Mouse (Mus musculus) lung, embryonic 14.5 days (tissue): ENCODE data around the gene Bcl11b. TPM values are rescaled to one million over a fixed set of nuclear protein-coding genes. Genes with fewer than 3 reads are reported as not detected.

Source experiments
- ATAC-seq: fragments of 200-750 bp; cut with Nextera tagmentation; 2 replicates; pipeline ENCODE4 v1.8.0; 2017; ENCODE audit warnings: mild to moderate bottlenecking, moderate TSS enrichment, moderate library complexity; ENCODE audit not compliant: insufficient read depth
- DNase-seq: peaks from one replicate; pipeline ENCODE4 v3.0.0-alpha.2; 2015
- H3K27ac ChIP-seq: fragments of 300-500 bp; sonication (generic); 2 replicates; pipeline ENCODE4 v1.5.1; 2014; ENCODE audit warnings: low read depth, mild to moderate bottlenecking, moderate library complexity
- H3K27me3 ChIP-seq: fragments of 300-500 bp; sonication (generic); 2 replicates; pipeline ENCODE4 v1.6.1; 2014; ENCODE audit warnings: low read length, control low read depth; ENCODE audit not compliant: insufficient read depth
- H3K36me3 ChIP-seq: fragments of 300-500 bp; sonication (generic); 2 replicates; pipeline ENCODE4 v1.6.1; 2014; ENCODE audit warnings: control low read depth; ENCODE audit not compliant: insufficient read depth
- H3K4me1 ChIP-seq: fragments of 300-500 bp; sonication (generic); 2 replicates; pipeline ENCODE4 v1.6.1; 2014; ENCODE audit warnings: antibody characterized with exemption, control low read depth; ENCODE audit not compliant: insufficient read depth
- H3K4me2 ChIP-seq: fragments of 300-500 bp; sonication (generic); 2 replicates; pipeline ENCODE4 v1.6.1; 2014; ENCODE audit warnings: mild to moderate bottlenecking
- H3K4me3 ChIP-seq: fragments of 300-500 bp; sonication (generic); 2 replicates; pipeline ENCODE4 v1.5.1; 2014; ENCODE audit warnings: low read depth, low read length
- H3K9ac ChIP-seq: fragments of 300-500 bp; sonication (generic); 2 replicates; pipeline ENCODE4 v1.6.1; 2014
- H3K9me3 ChIP-seq: fragments of 300-500 bp; sonication (generic); 2 replicates; pipeline ENCODE4 v1.6.1; 2016; ENCODE audit warnings: low read depth, low read length, control low read depth
- CTCF ChIP-seq: IDR thresholded peaks from 2 replicates; pipeline ENCODE4 v1.5.1; 2016; ENCODE audit warnings: antibody characterized with exemption, low read depth
- WGBS: fragments of 180-500 bp; shearing (Covaris S2); extraction: QIAGEN DNeasy Blood & Tissue Kit; methylation state at CpG from one replicate; pipeline ENCODE4 v1.1.7; 2014; 5-methylcytosine and 5-hydroxymethylcytosine counted together
- polyA plus RNA-seq: library from polyadenylated mRNA; unstranded; fragments of >200 nt; fragmentation: Nextera tagmentation; extraction: Ambion mirVana; gene quantifications from 2 replicates; pipeline ENCODE4 v1.2.1, GENCODE M21; 2014

The Bcl11b gene
- polyA plus RNA-seq, 1 experiment from 2014 or later = 4.4 TPM

DNA sequence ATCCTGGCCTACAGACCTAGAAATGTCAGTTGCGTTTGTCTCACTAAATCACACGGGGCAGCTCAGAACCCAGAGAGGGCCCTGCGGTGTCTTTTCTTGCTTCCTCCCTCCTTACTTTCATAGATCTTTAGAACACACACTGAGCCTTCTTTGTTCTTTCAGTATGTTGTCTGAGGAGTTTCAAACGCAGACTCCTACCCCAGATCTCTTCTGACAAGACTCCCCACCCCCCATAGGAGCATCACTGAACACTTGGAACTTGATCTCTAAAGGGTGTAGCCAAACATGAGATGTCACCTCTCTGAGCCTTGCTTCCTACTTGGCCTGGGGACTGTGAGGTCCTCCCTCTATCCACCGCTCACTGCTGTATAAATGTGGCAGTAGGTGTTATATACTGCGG lies 82.2 kb downstream of the Bcl11b start:
- no peak for ATAC-seq
- H3K9me3 ChIP-seq = peaks cover 8% of the 10 kb centered on the region
- DNase-seq = no peak
- whole genome bisulfite sequencing = 51% methylated on average over 6 of the region's 6 CpGs
- 0 out of 2 replicates have a peak, but pooled peaks cover 3% of the 10 kb centered on the region for H3K4me1 ChIP-seq
- no peak overlapping the region for H3K4me3 ChIP-seq
- H3K4me2 ChIP-seq = no peak overlapping the region
- peaks cover 11% of the 10 kb centered on the region; the same call in 1 of the 2 replicates for H3K36me3 ChIP-seq
- H3K27me3 ChIP-seq = no peaks in the 10 kb centered on the region
- H3K9ac ChIP-seq = no peak overlapping the region
- no peak overlapping the region for H3K27ac ChIP-seq
- TF ChIP-seq CTCF = no peak

GRCm38 (mm10) chr12:107920716-107921115 lies 82.7 kb downstream of the Bcl11b start:
- no peak for DNase-seq
- no peak overlapping the region for H3K4me3 ChIP-seq
- peaks cover 10% of the 10 kb centered on the region for H3K9me3 ChIP-seq
- H3K27me3 ChIP-seq = no peaks in the 10 kb centered on the region
- H3K4me1 ChIP-seq = 0 out of 2 replicates have a peak, but pooled peaks cover 3% of the 10 kb centered on the region
- ATAC-seq = no peak
- WGBS = 55% methylated on average over 13 of the region's 13 CpGs
- H3K36me3 ChIP-seq = peaks cover 16% of the 10 kb centered on the region; the same call in 1 of the 2 replicates
- TF ChIP-seq CTCF = no peak
- H3K27ac ChIP-seq = no peak overlapping the region
- H3K4me2 ChIP-seq = no peak overlapping the region
- H3K9ac ChIP-seq = no peak overlapping the region

- DNase-seq (no peak), ATAC-seq (no peak)
- H3K4me3 ChIP-seq = no peak overlapping the region
- no peak for TF ChIP-seq CTCF
- 79% methylated on average over 2 of the region's 2 CpGs for WGBS
- no peaks in the 10 kb centered on the region for H3K27me3 ChIP-seq
- H3K9me3 ChIP-seq = peaks cover 14% of the 10 kb centered on the region
- no peak overlapping the region for H3K4me2 ChIP-seq
- 0 out of 2 replicates have a peak, but pooled peaks cover 3% of the 10 kb centered on the region for H3K4me1 ChIP-seq
- no peak overlapping the region for H3K27ac ChIP-seq
- peaks cover 22% of the 10 kb centered on the region; the same call in 1 of the 2 replicates for H3K36me3 ChIP-seq
- no peak overlapping the region for H3K9ac ChIP-seq
Measured at GRCm38 (mm10) chr12:107920076-107920475, 83.3 kb downstream of the Bcl11b start.

DNA sequence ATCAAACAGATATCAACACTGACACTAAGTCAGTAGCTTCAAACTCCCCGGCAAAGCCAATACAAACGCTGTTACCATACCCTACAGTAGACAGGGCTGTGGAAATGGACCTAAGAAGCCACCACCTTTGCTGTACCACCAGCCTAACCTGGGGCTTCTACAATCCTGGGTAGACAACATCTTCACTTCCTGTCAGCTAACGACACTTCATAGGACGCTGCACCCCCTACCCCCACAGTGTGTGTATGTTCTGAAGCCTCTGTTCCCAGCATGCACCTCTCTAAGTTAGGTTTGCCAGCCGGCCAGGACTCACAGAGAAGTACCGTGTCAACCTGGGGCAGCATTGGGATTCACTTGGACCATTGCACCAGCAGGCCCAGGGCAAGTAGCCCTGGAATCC lies 84.6 kb downstream of the Bcl11b start:
- ATAC-seq (no peak), DNase-seq (no peak)
- Histone ChIP-seq H3K4me1 (0 out of 2 replicates have a peak, but pooled peaks cover 3% of the 10 kb centered on the region), H3K9me3 (peaks cover 14% of the 10 kb centered on the region), H3K9ac (no peak overlapping the region), H3K4me2 (no peak overlapping the region), H3K27me3 (no peaks in the 10 kb centered on the region), H3K36me3 (peaks cover 22% of the 10 kb centered on the region; the same call in 1 of the 2 replicates), H3K4me3 (no peak overlapping the region), H3K27ac (no peak overlapping the region)
- WGBS = 81% methylated on average over 6 of the region's 6 CpGs
- TF ChIP-seq CTCF = no peak

DNA sequence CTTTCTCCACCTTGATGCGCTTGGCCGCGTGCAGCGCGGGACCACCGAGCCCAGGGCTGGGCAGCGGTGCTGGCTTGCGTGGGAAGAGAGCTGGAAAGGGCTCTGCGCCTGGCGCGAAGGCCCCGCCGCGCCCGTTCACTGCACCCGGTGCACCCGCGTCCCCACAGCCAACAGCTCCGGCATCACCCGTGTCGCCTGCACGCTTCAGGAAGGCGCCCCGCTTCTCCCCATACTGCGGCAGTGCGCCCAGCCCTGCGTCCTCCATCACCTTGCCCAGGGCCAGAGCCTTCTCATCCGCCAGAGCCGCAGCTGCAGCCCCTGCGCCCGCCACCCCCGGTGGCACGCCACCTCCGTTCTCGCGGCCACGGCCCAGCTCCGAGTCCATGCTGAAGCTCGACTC lies 87.4 kb downstream of the Bcl11b start:
- peaks cover 14% of the 10 kb centered on the region for H3K9me3 ChIP-seq

GRCm38 (mm10) chr12:107915396-107915795 lies 88.0 kb downstream of the Bcl11b start:
- no peak for DNase-seq
- ATAC-seq = no peak
- Histone ChIP-seq H3K4me3 (no peak overlapping the region), H3K27me3 (no peaks in the 10 kb centered on the region), H3K4me2 (no peak overlapping the region), H3K9ac (no peak overlapping the region), H3K36me3 (peaks cover 22% of the 10 kb centered on the region; the same call in 1 of the 2 replicates), H3K4me1 (no peaks in the 10 kb centered on the region), H3K27ac (no peak overlapping the region), H3K9me3 (peaks cover 14% of the 10 kb centered on the region)
- WGBS = 96% methylated on average over 32 of the region's 32 CpGs
- no peak for TF ChIP-seq CTCF

More for the DNA sequence above, 87.4 kb downstream of the Bcl11b start:
- no peak for TF ChIP-seq CTCF
- WGBS = 93% methylated on average over 33 of the region's 39 CpGs
- Histone ChIP-seq H3K27ac (no peak overlapping the region), H3K27me3 (no peaks in the 10 kb centered on the region), H3K36me3 (peaks cover 22% of the 10 kb centered on the region; the same call in 1 of the 2 replicates), H3K4me2 (no peak overlapping the region), H3K9ac (no peak overlapping the region), H3K4me3 (no peak overlapping the region), H3K4me1 (0 out of 2 replicates have a peak, but pooled peaks cover 3% of the 10 kb centered on the region)
- DNase-seq = no peak
- no peak for ATAC-seq

GRCm38 (mm10) chr12:107908826-107909225 lies 94.6 kb downstream of the Bcl11b start:
- ATAC-seq = no peak
- Histone ChIP-seq H3K4me1 (no peaks in the 10 kb centered on the region), H3K27ac (no peak overlapping the region), H3K4me3 (no peak overlapping the region), H3K36me3 (no peaks in the 10 kb centered on the region), H3K4me2 (no peak overlapping the region), H3K9ac (no peak overlapping the region), H3K27me3 (no peaks in the 10 kb centered on the region), H3K9me3 (peaks cover 6% of the 10 kb centered on the region; the same call in 1 of the 2 replicates)
- TF ChIP-seq CTCF = no peak
- 81% methylated on average over 11 of the region's 11 CpGs for WGBS
- DNase-seq = no peak
